Mouse (Mus musculus) layer of hippocampus, postnatal 36 days (tissue): ENCODE results near the gene Ccdc63. TPM values are rescaled to one million over a fixed set of nuclear protein-coding genes. Genes with fewer than 3 reads are reported as not detected.
A peak's percentile ranks its signal among the peaks of the same experiment; 100 is the strongest.
"Not testable (repeated sequence)": the region's sequence is repeated elsewhere in the genome, so short reads cannot be mapped to it uniquely, and the experiment has no call there.

Experiments used
- DNase-seq, 2 experiments: peaks; one replicate each; pipeline ENCODE4 v3.0.0; 2022
- total RNA-seq, 2 experiments: library from RNA; stranded (reverse); gene quantifications; 2 replicates each; pipeline ENCODE4 v1.2.3; 2021

The Ccdc63 gene
- total RNA-seq, 2 experiments from 2014 or later, result 0.68 to 1.1 TPM

- no peak for DNase-seq
Measured at GRCm38 (mm10) chr5:122148107-122148506, 7.5 kb upstream of the Ccdc63 start.

- no peak for DNase-seq
Measured at GRCm38 (mm10) chr5:122146609-122147008, 6.0 kb upstream of the Ccdc63 start.

- no peak for DNase-seq
Measured at GRCm38 (mm10) chr5:122146056-122146580, 5.5 kb upstream of the Ccdc63 start.

- no peak for DNase-seq
Measured at GRCm38 (mm10) chr5:122145381-122146055, 4.9 kb upstream of the Ccdc63 start.

- no peak for DNase-seq
Measured at GRCm38 (mm10) chr5:122144825-122145224, 4.2 kb upstream of the Ccdc63 start.

- no peak for DNase-seq
Measured at GRCm38 (mm10) chr5:122143543-122143942, 2.9 kb upstream of the Ccdc63 start.

- no peak for DNase-seq
Measured at GRCm38 (mm10) chr5:122142230-122142992, 1.8 kb upstream of the Ccdc63 start.

- DNase-seq, result not testable (repeated sequence)
Measured at GRCm38 (mm10) chr5:122139771-122140170, 852 bp downstream of the Ccdc63 start.

- no peak for DNase-seq
Measured at GRCm38 (mm10) chr5:122138856-122139255, 1.8 kb downstream of the Ccdc63 start.

GRCm38 (mm10) chr5:122136508-122137408 is 3.9 kb downstream of the Ccdc63 start:
- DNase-seq, result no peak

GRCm38 (mm10) chr5:122135290-122135882 is 5.2 kb downstream of the Ccdc63 start:
- DNase-seq, result no peak

GRCm38 (mm10) chr5:122134395-122135289 is 6.0 kb downstream of the Ccdc63 start:
- no peak for DNase-seq

GRCm38 (mm10) chr5:122133050-122133389 is 7.6 kb downstream of the Ccdc63 start:
- DNase-seq, result no peak

- DNase-seq, result no peak
Measured at GRCm38 (mm10) chr5:122132167-122133049, 8.2 kb downstream of the Ccdc63 start.

GRCm38 (mm10) chr5:122131076-122132051 is 9.3 kb downstream of the Ccdc63 start:
- DNase-seq, result peak; percentile 80 to 83

GRCm38 (mm10) chr5:122130341-122130998 is 10.2 kb downstream of the Ccdc63 start:
- DNase-seq, result peak; percentile 54 to 56

GRCm38 (mm10) chr5:122129068-122129655 is 11.5 kb downstream of the Ccdc63 start:
- DNase-seq, result peak; percentile 34 to 63

GRCm38 (mm10) chr5:122125211-122125760 is 15.3 kb downstream of the Ccdc63 start:
- no peak for DNase-seq
